Mouse (Mus musculus): ENCODE results near the gene Nup214.

- TF ChIP-seq MAZ (IDR thresholded peaks at IDR 0.05; ENCODE audit: low read depth, low read length) (no peak), POLR2A (IDR thresholded peaks at IDR 0.05; ENCODE audit: low read depth, low read length) (no peak), RCOR1 (conservative IDR thresholded peaks at IDR 0.05; ENCODE audit: low read depth, low read length) (no peak), UBTF (IDR thresholded peaks at IDR 0.05; ENCODE audit: low read depth, low read length) (no peak), CTCF (conservative IDR thresholded peaks at IDR 0.05 in 1 of 2, IDR thresholded peaks at IDR 0.05 in 1 of 2; ENCODE audit: low read depth in 2 of 2, low read length in 2 of 2) (no peak), RAD21 (IDR thresholded peaks at IDR 0.05; ENCODE audit: low read depth, low read length) (no peak), EP300 (IDR thresholded peaks at IDR 0.05; ENCODE audit: low read length) (no peak), MAFK (IDR thresholded peaks at IDR 0.05; ENCODE audit: insufficient replicate concordance, low read length) (no peak)
Measured at GRCm38 (mm10) chr2:31952236-31952635, 22.0 kb upstream of the Nup214 start.

All from CH12.LX (cell line).